Mouse (Mus musculus) liver, embryonic 14.5 days (tissue): ENCODE measurements at regions not wholly inside any gene's neighbourhood (a gene's known extent, or its start where the extent isn't known, plus 50 kb on each side); places are given as distances from the start of the nearest gene placed in this dataset.

Experiments
- CTCF ChIP-seq: IDR thresholded peaks from 2 replicates; pipeline ENCODE4 v1.5.1; 2016; ENCODE audit warnings: antibody characterized with exemption, low read depth, control low read depth
- EP300 ChIP-seq: IDR thresholded peaks from 2 replicates; pipeline ENCODE4 v1.6.1; 2016; ENCODE audit warnings: antibody characterized with exemption, low read depth

- no peak for TF ChIP-seq EP300
- TF ChIP-seq CTCF, result no peak
These were observed 144.1 kb downstream of the Basp1 start for GRCm38 (mm10) chr15:25269345-25269996.
